Mouse (Mus musculus): ENCODE results near the gene Eml6.
"Not testable (repeated sequence)": the region's sequence is repeated elsewhere in the genome, so short reads cannot be mapped to it uniquely, and the experiment has no call there.

Gene Eml6

DNA sequence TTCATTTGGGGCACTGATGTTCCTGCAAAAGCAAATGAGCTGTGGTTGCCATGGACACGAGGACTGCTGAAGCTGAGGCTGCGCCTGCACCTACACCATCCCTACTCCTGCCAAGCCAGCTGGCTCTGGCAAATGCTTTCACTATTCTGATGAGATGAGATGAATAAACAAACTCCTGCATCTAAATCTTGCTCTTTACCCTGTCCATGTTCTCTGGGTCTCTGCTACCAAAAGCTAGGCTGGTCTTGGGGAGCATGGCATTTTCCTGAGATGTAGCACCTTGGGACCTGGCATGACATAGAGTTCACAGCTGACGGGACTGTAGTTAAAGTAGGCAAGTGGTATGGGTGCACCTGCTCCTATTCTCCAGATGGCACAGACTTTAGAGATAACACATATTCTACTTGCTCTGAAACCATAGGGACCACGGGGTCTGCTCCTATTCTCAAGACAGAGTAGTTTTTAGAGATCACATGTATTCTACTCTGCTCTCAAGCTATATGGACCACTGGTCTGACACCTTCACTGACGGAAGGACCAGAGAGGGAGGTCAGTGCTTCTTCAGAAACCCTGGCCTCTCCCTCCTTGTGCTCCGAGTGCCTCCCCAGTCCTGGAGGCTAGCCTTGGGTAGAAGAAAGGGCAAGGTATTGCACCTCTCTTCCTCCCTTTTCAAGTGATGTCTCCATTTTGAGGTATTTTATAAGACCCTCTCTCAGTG, 236.8 kb downstream of the Eml6 start:
- no peak for DNase-seq (ENCODE audit: low read depth)

GRCm38 (mm10) chr11:29788499-29788898, 237.3 kb downstream of the Eml6 start:
- DNase-seq (ENCODE audit: low read depth) = no peak

GRCm38 (mm10) chr11:29787473-29787872, 238.4 kb downstream of the Eml6 start:
- DNase-seq (ENCODE audit: low read depth) = no peak

DNA sequence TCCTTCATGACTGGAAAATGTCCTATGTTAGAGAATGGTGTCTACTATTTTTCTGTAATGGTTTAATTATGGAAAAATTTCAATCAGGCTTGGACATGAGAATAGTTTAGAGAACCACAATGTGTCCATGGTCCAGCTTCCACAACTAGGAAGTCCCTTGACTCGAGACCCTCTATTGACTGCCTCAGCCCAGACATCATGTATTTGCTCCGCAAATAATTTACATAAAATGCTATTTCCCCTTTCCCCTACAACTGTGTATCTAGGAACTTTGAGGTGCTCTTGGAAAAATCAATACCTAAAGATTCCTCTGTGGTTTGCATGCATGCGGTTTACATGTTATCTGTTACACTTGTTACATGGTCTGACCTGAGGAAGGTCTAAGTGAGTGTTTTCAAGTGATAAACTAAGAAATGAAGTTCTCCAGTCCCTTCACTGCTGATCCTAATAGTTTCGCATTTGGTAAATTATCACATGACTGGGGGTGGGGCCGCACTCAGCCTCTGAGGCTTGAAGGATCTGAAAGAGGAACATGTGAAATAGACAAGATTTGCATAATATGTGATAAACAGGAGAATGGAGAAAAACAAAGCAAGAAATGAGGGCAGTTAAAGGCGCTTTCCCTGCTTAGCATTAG, 239.1 kb downstream of the Eml6 start:
- peak; percentile 40 for DNase-seq (ENCODE audit: low read depth)

DNA sequence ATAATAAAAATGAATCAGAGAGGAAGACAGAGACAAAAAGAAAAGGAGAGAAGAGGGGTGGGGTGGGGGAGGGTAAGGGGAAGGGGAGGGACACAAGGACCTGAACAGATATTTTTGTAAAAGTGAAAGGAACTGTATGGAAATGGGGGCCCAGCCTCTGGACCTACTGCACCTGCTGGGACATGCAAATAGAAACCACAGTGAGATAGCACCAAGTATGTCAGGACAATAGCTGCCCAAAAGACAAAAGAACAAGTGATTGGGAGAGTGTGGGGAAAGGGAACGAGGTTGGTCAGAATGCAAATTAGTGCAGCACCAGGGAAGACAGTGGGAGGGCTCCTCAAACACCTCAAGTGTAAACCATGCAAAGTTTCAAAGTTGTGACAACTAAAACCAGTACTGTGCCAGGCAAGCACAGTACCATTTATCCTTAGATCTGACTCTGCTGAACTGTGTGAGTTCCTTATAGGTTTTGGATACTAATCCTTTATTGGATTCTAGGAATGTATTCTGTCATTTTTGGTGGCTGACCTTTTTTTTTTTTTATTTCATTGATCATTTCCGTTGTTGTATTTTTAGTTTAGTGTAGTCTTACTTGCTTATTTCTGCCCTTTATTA, 246.3 kb downstream of the Eml6 start:
- DNase-seq (ENCODE audit: low read depth) = no peak

- no peak for DNase-seq (ENCODE audit: low read depth)
Observed at GRCm38 (mm10) chr11:29778936-29779335, 246.9 kb downstream of the Eml6 start.

DNA sequence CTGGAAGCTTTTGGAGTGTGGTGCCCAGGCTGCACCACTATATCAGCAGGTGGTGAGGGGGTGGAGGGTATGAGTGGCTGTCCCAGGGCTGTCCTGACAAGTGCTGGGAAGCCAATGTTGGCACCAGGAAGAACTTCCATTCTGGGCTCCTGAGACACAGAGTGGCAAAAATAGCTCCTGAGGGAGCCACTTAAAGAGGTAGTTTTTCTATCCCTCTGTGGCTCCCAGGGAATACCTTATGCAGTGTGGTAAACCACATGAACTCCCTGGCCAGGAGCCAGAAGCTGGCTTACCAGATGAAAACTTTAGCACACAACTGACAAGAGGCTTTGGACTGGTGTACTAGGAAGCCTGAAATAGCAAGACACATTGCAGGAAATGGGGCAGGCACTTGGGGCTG, 247.9 kb downstream of the Eml6 start:
- no peak for DNase-seq (ENCODE audit: low read depth)

DNA sequence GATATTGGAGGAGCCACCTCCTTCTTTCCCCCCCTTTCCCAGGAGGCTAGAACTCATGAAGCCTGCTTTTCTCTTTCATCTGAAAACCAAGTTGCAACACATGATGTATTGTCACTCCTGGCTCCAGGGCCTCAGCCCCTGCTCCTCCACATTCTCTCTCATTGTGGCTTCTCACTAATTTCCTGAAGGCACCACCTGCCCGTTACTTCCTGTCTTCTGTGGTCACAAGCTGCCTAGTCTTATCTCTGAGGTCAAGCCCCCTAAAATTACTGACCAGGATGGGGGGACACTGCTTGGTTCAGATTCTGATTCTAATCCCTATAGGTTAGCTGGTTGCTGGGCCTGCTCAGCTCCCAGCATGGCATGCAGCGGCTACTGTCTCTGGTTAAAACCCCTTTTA, 251.1 kb downstream of the Eml6 start:
- no peak for DNase-seq (ENCODE audit: low read depth)

- no peak for DNase-seq (ENCODE audit: low read depth)
Observed at GRCm38 (mm10) chr11:29774296-29774695, 251.5 kb downstream of the Eml6 start.

DNA sequence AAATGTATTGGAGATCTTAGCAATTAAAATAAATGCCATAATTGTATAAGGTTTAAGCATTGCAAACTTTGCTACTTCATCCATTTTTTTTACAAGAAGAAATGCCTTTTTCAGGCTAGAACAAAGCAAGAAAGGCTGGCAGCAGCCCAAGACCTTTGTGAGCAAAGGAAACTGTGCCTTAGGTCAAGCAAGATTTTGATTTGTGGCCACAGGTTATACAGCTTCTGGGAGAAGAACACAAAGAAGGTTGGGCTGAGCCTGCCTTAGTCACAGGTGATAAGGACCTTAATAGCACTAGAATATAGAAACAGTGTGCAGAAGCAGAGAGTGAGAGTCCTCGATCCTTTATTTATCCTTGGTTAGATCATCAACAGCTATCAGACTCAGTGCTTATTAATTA, 253.6 kb downstream of the Eml6 start:
- DNase-seq (ENCODE audit: low read depth) = no peak

- no peak for DNase-seq (ENCODE audit: low read depth)
Observed at GRCm38 (mm10) chr11:29770666-29771400, 255.0 kb downstream of the Eml6 start.

GRCm38 (mm10) chr11:29768523-29768922, 257.3 kb downstream of the Eml6 start:
- DNase-seq (ENCODE audit: low read depth) = no peak

GRCm38 (mm10) chr11:29766313-29766982, 259.4 kb downstream of the Eml6 start:
- DNase-seq (ENCODE audit: low read depth) = no peak

GRCm38 (mm10) chr11:29765063-29765462, 260.8 kb downstream of the Eml6 start:
- no peak for DNase-seq (ENCODE audit: low read depth)

- no peak for DNase-seq (ENCODE audit: low read depth)
Observed at GRCm38 (mm10) chr11:29762768-29763167, 263.1 kb downstream of the Eml6 start.

GRCm38 (mm10) chr11:29761387-29761786, 264.4 kb downstream of the Eml6 start:
- no peak for DNase-seq (ENCODE audit: low read depth)

DNA sequence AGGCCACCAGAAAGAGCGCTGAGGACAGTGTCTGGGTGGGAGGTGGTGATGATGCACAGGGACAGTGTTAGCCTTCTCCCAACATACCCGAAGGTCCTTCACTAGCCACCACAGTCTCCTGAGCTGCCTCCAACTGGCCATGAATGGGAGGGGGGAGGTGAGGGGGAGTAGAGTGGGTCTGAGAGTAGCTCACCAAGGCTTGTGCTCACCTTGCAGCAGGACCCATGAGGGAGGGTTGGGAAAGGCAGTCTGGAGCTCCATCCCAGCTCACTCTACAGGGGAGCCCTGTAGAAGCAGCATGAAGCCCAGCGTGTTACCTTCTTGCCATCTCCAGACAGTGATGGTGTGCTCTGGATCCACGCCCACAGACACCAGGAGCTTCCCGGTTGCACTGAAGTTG, 267.2 kb downstream of the Eml6 start:
- no peak for DNase-seq (ENCODE audit: low read depth)

DNA sequence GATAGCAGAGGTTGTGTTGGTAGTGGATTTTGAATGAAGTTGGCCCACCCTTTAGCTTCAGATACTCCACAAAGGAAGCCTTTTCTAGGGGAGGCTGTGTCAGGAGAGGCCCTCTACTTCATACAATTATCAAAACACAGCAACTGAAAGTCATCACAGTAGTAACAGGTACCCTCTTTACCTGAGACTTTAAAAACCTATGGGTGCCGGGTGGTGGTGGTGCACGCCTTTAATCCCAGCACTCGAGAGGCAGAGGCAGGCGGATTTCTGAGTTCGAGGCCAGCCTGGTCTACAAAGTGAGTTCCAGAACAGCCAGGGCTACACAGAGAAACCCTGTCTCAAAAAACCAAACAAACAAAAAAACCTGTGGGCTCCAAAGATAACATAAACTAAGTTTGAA, 269.8 kb downstream of the Eml6 start:
- not testable (repeated sequence) for DNase-seq (ENCODE audit: low read depth)

DNA sequence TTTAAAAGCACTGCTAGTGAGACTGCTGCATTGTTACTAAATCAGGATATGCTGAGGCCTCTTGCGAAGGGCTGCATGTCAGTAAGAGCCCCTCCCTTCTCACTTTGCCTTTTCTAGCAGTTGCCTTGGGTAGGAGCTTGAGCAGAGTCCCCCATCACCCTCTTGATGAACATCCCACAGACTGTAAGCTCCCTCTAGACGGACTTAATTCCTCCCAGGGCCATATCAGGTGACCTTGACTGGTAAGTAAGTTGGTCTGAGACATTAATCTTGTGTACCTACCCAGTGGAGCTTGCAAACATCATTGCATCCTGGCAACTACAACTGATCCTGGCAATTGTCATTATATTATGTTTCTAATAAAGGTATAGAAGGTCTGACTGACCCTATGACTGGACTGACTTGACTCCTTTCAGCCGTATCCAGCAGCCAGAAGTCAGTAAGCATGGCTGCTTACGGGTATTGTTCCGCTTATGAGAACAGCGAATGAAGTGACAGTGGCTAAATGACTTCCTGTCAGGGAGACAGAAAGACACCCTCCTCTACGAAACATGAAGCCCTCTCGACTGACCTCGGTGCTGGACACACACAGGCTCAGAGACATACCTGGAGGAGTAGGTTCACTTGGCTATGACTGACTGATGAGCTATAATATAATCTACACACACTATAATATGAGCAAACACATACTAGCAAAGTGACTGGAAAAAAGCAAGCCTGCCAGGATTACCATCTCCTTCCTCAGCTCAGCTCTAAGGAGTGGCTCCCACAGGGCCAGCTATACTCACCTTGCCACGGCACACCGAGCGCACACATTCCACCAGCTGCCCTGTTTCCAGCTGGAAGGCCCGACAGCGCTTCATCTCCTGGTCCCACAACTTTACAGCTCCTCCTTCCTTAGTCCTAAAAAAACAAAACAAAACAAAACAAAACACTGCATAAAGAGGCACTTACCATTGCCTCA, 273.9 kb downstream of the Eml6 start:
- no peak for DNase-seq (ENCODE audit: low read depth)

GRCm38 (mm10) chr11:29751013-29751412, 274.8 kb downstream of the Eml6 start:
- DNase-seq (ENCODE audit: low read depth) = no peak

- no peak for DNase-seq (ENCODE audit: low read depth)
Observed at GRCm38 (mm10) chr11:29749468-29749829, 276.4 kb downstream of the Eml6 start.

Data from c-Kit-positive CD71-positive TER-119-negative erythroid progenitor cells, embryonic 14.5 days (primary cell).